Mouse (Mus musculus): ENCODE results near the gene Arfrp1.

The Arfrp1 gene

GRCm38 (mm10) chr2:181364860-181365596 is at the start of gene Arfrp1, which contains the start of gene Zgpat:
Arfrp1 (minus strand) TSS chr2:181365404.
Zgpat (plus strand) TSS chr2:181364928.
- DNase-seq (ENCODE audit: low spot score) = peak; percentile 84

GRCm38 (mm10) chr2:181413141-181413540 is 47.9 kb upstream of the Arfrp1 start:
- DNase-seq (ENCODE audit: low spot score) = no peak

- DNase-seq (ENCODE audit: low spot score) = peak; percentile 71
Measured at GRCm38 (mm10) chr2:181410760-181411473, 45.7 kb upstream of the Arfrp1 start.

GRCm38 (mm10) chr2:181409643-181410042 is 44.4 kb upstream of the Arfrp1 start:
- DNase-seq (ENCODE audit: low spot score) = no peak

GRCm38 (mm10) chr2:181403722-181404121 is 38.5 kb upstream of the Arfrp1 start:
- no peak for DNase-seq (ENCODE audit: low spot score)

GRCm38 (mm10) chr2:181401497-181401896 is 36.3 kb upstream of the Arfrp1 start:
- no peak for DNase-seq (ENCODE audit: low spot score)

- no peak for DNase-seq (ENCODE audit: low spot score)
Measured at GRCm38 (mm10) chr2:181397207-181397761, 32.1 kb upstream of the Arfrp1 start.

GRCm38 (mm10) chr2:181394086-181394485 is 28.9 kb upstream of the Arfrp1 start:
- DNase-seq (ENCODE audit: low spot score) = no peak

- peak; percentile 91 for DNase-seq (ENCODE audit: low spot score)
Measured at GRCm38 (mm10) chr2:181392600-181393213, 27.5 kb upstream of the Arfrp1 start.

GRCm38 (mm10) chr2:181391541-181391940 is 26.3 kb upstream of the Arfrp1 start:
- no peak for DNase-seq (ENCODE audit: low spot score)

- no peak for DNase-seq (ENCODE audit: low spot score)
Measured at GRCm38 (mm10) chr2:181391022-181391421, 25.8 kb upstream of the Arfrp1 start.

GRCm38 (mm10) chr2:181390136-181390870 is 25.1 kb upstream of the Arfrp1 start:
- no peak for DNase-seq (ENCODE audit: low spot score)

- no peak for DNase-seq (ENCODE audit: low spot score)
Measured at GRCm38 (mm10) chr2:181386663-181387210, 21.5 kb upstream of the Arfrp1 start.

GRCm38 (mm10) chr2:181385885-181386284 is 20.7 kb upstream of the Arfrp1 start:
- peak; percentile 49 for DNase-seq (ENCODE audit: low spot score)

- peak; percentile 33 for DNase-seq (ENCODE audit: low spot score)
Measured at GRCm38 (mm10) chr2:181384919-181385391, 19.8 kb upstream of the Arfrp1 start.

GRCm38 (mm10) chr2:181384463-181384862 is 19.3 kb upstream of the Arfrp1 start:
- DNase-seq (ENCODE audit: low spot score) = no peak

- no peak for DNase-seq (ENCODE audit: low spot score)
Measured at GRCm38 (mm10) chr2:181381631-181382306, 16.6 kb upstream of the Arfrp1 start.

- no peak for DNase-seq (ENCODE audit: low spot score)
Measured at GRCm38 (mm10) chr2:181381107-181381506, 15.9 kb upstream of the Arfrp1 start.

GRCm38 (mm10) chr2:181380251-181380650 is 15.0 kb upstream of the Arfrp1 start:
- DNase-seq (ENCODE audit: low spot score) = no peak

GRCm38 (mm10) chr2:181379778-181380177 is 14.6 kb upstream of the Arfrp1 start, which contains the start of gene Lime1:
Lime1 (plus strand) TSS chr2:181380078.
- no peak for DNase-seq (ENCODE audit: low spot score)

GRCm38 (mm10) chr2:181378701-181379100 is 13.5 kb upstream of the Arfrp1 start:
- no peak for DNase-seq (ENCODE audit: low spot score)
